Mouse (Mus musculus) heart, postnatal 0 days (tissue): ENCODE measurements at regions not wholly inside any gene's neighbourhood (a gene's known extent, or its start where the extent isn't known, plus 50 kb on each side); places are given as distances from the start of the nearest gene placed in this dataset.

ENCODE experiments used
- CTCF ChIP-seq: IDR thresholded peaks from 2 replicates; pipeline ENCODE4 v1.5.1; 2016; ENCODE audit warnings: antibody characterized with exemption, control low read depth, low read depth
- EP300 ChIP-seq: IDR thresholded peaks from 2 replicates; pipeline ENCODE4 v1.6.1; 2016; ENCODE audit warnings: antibody characterized with exemption, low read depth

GRCm38 (mm10) chr15:59168660-59169170 lies 279.6 kb downstream of the Gm49356 start:
- TF ChIP-seq CTCF (no peak), EP300 (no peak)
